Mouse (Mus musculus) embryo, embryonic 11 days (tissue): ENCODE data around the gene Tmem131.

ENCODE experiments used
- DNase-seq: peaks from one replicate; pipeline ENCODE4 v3.0.0-alpha.2; 2015

Tmem131 gene

DNA sequence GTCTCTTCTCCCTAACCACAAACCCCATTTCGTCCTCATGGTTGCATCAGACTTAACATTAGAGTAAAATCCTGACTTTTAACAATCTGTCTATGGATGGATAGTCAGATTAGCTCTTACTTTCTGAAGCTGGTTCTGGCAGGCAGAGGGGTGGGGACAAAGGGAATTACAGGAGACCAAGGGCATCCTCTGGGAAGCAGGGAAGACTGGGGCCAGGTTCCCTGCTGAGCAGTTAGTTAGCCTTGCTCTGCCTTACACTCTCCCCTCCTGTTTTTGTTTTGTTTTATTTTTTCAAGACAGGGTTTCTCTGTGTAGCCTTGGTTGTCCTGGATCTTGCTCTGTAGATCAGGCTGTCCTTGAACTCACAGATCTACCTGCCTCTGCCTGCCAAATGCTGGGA is 173.5 kb downstream of the Tmem131 start:
- DNase-seq, result no peak

DNA sequence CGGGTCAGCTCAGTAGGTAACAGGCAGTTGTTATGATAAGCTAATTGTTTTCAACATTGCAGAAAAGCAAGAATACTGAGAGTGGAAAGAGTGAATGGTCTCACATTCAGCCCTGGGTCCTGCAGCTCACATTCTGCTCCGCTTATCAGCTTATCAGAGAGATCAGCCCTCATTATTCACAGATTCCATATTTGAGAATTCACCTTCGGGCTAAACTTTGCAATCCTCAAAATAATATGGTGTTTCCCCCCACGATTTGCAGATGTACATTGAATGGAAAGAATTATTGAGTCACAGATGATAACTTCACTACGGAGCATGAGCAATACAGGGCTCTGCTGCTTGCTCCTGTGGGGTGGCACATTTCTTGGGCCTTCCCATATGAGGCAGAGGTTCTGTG is 174.7 kb downstream of the Tmem131 start:
- DNase-seq, result no peak

DNA sequence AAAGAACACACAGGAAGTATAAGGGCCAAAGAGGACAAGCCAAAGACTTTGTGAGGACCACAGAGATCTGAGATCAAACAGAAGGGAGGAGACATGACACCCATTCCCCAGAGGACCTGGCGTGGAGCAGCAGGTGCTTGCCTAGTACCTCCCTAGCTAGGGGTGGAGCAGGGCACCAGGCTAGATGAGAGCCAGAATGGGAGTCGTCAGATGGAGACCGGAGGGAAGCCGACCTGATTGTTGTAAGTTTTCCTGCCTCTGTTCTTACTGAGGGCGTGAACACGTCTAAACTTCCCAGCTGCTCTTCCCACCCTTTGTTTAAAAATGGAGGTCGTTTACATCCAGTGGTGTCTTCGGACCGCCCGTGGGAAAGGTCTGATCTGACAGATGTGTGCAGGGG is 176.1 kb downstream of the Tmem131 start:
- no peak for DNase-seq

DNA sequence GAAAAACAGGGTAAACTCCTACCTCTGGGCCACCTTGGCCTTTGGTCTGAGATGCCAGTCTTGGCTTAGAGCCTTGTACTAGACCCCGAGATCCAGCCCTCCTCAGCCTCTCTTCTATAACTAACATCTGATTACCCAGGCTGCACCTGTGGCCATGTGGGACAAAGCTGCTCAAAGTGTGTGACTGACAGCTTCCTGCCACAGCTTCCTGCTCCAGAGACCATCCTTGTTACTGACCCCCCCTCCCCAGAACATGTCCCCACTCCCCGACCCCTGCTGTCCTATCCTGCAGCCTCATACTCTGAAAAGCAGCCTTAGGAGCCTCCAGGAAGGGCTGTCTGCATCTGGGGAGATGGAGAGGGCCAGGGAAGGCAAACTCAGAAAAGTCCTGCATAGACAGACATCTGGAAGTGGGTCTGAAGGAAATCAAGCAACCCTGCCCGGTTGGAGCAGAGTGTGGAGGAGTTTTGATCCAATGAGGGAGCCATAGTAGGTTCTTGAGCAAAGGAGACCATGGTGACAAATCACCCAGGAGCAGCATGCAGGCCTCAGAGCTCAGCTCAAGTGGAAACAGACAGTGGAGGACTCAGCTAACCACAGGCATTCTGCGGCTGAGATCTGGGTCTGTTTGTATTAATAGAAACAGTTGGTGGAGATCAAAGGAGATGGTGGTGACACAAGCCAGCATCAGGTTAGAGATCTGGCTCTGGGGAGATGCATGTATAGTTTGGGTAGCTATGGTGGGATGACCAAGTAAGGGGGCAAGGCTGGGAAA is 176.8 kb downstream of the Tmem131 start:
- no peak for DNase-seq

DNA sequence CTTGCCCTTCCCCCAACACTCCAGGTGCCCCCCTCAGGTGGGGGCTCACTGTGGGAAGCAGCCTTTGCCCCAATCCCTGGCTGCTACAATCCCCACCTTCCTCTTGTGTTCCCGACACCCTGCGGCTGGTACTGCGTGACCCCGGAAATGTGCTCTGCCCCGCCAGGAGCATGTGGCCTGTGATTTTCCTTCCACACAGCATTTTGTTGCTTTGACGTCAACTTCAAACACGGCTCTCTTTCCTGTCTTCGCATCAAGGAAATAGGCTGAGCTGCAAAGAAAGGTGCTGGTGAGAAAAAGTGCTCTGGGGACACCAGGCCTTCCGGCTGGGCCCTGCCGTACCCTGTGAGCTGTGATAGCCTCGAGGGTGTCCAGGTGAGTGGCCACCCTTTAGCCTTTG is 181.9 kb downstream of the Tmem131 start, which contains the start of gene Zap70:
TSS of gene Zap70 (plus strand) at position 231 of the 400 bp plus-strand sequence.
- no peak for DNase-seq

DNA sequence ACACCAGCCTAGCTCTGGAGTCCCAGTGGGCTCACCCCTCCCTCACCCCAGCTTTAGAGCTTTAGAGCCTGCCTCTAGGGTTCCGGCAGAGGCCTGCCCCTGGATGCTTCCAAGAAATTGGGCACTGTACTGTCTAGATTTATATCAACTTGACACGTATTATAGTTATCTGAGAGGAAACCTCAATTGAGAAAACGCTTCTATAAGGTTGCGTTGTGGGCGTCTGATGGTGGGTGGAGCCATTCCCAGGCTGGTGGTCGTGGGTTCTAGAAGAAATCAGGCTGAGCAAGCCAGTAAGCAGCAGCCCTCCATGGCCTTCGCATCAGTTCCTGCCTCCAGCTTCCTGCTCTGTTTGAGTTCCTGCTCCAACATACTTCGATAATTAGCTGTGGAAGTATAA is 182.4 kb downstream of the Tmem131 start:
- DNase-seq, result no peak

DNA sequence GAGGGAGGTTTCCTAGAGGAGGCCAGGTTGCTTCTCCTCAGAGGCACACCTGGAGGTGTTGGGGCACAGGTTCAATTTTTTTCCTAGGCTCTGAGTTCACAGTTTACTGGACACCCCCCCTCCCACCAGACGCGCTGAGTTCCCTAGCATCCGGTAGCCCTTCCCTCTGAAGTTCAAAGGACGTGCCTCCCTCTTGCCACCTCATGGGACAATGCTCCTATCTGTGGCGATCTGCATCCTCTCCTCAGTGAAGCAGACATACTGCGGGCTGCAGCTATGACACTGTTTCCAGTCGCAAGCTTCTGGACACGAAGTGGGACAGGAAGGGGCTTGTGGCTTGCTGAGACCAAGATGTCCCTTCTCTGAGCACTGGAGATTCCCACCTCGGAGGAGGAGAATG is 183.1 kb downstream of the Tmem131 start:
- DNase-seq, result no peak

DNA sequence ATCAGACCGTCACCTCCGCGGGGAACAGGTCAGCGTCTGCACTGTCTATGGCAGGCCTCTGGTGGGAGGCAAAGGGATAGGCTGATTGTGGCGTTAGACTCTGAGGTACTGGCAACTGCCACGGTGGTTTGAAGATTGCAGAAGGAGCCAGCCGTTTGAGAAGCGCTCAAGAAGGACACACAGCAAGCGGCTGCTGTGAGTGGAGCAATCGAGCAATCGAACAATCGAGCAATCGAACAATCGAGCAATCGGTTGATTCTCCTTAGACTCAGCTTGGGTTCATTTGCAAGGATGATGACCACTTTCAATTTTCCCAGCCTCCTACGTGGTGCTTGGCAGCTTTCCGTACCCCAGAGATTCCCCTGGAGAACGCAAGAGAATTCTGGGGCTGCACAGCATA is 184.4 kb downstream of the Tmem131 start:
- DNase-seq, result no peak

DNA sequence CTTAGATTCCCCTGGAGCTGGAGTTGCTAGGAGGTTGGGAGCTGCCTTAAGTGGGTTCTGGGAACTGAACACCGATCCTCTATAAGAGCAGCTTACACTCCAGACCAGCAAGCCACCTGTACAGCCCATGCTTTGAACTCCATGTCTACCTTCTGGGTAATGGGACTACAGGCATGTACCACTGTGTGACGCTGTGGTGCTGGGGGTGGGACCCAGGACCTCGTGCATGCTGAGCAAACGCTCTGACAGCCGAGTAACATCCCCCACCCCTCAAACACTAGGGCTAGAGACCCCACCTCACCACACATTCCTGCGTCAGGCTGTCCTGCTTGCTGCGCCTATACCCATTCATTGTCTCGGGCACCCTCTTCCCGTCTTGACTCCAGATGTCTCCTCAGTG is 184.9 kb downstream of the Tmem131 start:
- no peak for DNase-seq

DNA sequence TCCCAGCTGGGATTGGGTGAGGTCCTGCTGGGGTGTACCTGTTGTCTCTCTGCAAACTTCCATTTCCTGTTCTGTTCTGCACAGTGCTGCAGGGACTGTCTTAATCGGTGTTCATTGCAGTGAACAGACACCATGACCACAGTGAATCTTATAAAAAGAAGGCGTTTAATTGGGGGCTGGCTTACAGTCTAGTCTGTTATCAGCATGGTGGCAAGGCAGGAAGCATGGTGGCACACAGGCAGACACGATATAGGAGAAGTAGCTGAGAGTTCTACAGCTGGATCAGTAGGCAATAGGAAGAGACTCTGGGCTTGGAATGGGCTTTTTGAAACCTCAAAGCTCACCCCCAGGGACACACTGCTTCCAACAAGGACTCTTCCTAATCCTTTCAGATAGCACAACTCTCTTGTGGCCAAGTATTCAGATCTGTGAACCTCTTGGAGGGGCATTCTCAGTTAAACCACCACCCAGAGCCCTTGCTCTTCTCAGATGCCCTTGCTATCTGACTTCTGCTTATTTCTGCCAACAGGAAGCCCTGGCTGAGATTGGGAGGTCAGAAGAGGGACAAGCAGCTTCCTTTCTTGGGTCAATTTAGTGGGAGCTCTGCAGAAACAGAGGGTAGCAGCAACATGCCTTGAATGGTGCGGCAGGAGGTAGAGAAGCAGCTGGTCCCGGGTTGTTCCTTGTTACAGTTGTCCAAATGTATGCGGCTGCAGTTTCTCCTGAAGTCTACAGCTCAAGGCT is 189.4 kb downstream of the Tmem131 start:
- DNase-seq, result no peak

DNA sequence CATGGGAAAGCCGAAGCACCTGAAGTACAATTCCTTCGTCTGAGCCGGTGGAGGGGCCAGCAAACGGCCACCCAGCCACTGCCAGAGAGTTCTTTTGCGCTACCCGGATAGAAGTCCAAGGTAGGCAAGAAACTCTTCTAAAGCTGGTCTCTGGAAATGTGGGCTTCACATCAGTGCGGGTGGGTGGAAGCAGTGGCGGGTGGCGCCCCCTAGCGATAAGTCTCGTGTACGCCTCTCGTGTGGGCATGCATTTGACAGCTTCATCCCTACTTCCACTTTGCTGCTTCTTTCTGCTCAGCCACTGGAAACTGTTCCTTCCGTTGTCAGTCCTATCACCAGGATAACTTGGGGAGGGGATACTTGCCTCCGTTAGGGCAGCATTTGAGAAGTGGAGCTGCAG is 197.0 kb downstream of the Tmem131 start:
- DNase-seq, result peak; percentile 56

DNA sequence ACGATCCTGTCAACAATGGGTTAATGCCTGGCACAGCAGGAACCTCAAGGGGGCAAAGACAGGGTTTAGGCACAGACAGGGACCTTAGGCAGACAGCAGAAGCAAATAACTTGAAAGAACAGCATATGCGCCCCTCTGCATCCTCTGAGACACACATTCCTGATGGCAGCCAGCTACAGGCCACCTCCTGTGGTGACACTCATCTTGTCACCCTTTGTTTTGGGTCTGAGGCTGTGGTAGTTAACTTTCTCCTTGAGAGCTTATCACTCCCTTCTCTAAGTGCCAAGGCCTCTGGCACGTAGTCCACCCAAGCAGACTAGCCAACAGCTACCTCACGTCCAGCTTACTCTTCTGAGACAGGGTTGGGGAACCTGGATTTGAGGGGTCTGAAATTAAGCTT is 197.8 kb downstream of the Tmem131 start:
- DNase-seq, result no peak

DNA sequence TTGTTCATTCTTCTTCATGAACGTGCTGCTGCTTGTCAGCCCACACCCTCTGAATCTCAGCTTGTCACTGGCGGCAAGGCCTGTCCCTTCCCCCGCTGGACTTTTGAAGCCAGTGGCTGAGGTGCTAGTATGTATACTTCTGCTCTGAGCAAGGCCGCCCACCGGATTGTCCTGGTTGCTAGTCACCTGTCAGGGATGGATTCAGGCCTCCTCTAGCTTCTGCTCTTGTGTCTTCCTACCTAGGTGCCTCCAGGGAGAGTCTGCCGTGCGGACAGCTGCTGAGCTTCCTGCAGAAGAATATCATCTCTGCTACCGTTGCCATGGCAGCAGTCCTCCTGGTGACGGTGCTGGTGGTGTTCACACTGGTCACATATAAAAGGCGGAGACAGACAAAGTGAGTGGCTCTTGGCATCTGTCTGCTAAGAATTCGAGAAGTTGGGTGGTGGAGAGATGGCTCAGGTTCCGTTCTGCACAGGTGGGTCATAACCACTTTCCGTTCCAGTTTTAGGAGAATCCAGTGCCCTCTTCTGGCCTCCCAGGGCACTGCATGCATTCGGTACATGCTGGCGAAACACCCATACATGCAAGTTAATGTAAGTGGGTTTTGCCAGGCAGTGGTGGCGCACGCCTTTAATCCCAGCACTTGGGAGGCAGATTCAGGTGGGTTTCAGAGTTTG is 199.1 kb downstream of the Tmem131 start:
- peak; percentile 76 for DNase-seq

DNA sequence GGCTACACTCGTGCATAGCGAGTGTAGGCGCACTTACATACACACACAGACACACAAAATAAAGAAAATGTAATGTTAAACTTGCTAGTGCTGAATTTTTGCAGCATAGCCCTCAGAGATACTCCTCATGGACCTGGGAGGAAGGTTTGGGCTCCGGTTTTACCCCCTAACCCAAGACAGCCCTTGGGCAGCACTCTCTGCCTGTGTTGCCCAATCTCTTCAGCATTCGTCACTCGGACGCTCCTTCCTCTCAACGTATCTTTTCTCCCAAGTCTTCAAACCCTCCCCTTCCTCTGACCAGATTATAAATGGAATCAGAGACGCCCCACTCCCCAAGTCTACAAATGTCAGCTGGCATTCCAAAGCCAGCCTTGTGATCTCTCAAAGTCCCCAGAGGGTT is 200.4 kb downstream of the Tmem131 start:
- no peak for DNase-seq
